Mouse (Mus musculus): Measurements from ENCODE around the gene Exd1. TPM values are rescaled to one million over a fixed set of nuclear protein-coding genes. Genes with fewer than 3 reads are reported as not detected.

Gene Exd1
- polyA plus RNA-seq, 1 experiment from 2014 or later = 0.20 TPM

GRCm38 (mm10) chr2:119581571-119581970, 34.1 kb upstream of the Exd1 start:
- H3K4me1 ChIP-seq (replicated peaks; ENCODE audit: control insufficient read depth, insufficient read depth, low read length) = no peaks in the 10 kb centered on the region
- no peak overlapping the region for H3K9ac ChIP-seq (ENCODE audit: low read length)
- ATAC-seq (ENCODE audit: low read depth) = no peak
- H3K36me3 ChIP-seq (ENCODE audit: control insufficient read depth, insufficient read depth, low read length) = no peaks in the 10 kb centered on the region
- H3K4me3 ChIP-seq (ENCODE audit: low read length) = no peak overlapping the region
- H3K27ac ChIP-seq (ENCODE audit: low read length) = no peak overlapping the region
- no peaks in the 10 kb centered on the region for H3K27me3 ChIP-seq (ENCODE audit: control insufficient read depth, insufficient read depth, low read depth, low read length)
- H3K9me3 ChIP-seq (ENCODE audit: control insufficient read depth, low read length) = no peaks in the 10 kb centered on the region
- no peak overlapping the region for H3K4me2 ChIP-seq (ENCODE audit: low read depth, low read length)
- 91% methylated on average over 3 of the region's 3 CpGs for WGBS

GRCm38 (mm10) chr2:119572471-119572870, 25.0 kb upstream of the Exd1 start:
- H3K36me3 ChIP-seq (ENCODE audit: control insufficient read depth, insufficient read depth, low read length) = no peaks in the 10 kb centered on the region
- WGBS = 69% methylated on average over 1 of the region's 1 CpGs
- H3K9me3 ChIP-seq (ENCODE audit: control insufficient read depth, low read length) = no peaks in the 10 kb centered on the region
- no peak overlapping the region for H3K9ac ChIP-seq (ENCODE audit: low read length)
- no peak overlapping the region for H3K4me3 ChIP-seq (ENCODE audit: low read length)
- no peaks in the 10 kb centered on the region for H3K27me3 ChIP-seq (ENCODE audit: control insufficient read depth, insufficient read depth, low read depth, low read length)
- no peak for ATAC-seq (ENCODE audit: low read depth)
- no peaks in the 10 kb centered on the region for H3K4me1 ChIP-seq (replicated peaks; ENCODE audit: control insufficient read depth, insufficient read depth, low read length)
- H3K27ac ChIP-seq (ENCODE audit: low read length) = no peak overlapping the region
- H3K4me2 ChIP-seq (ENCODE audit: low read depth, low read length) = no peak overlapping the region

- Histone ChIP-seq H3K27me3 (ENCODE audit: control insufficient read depth, insufficient read depth, low read depth, low read length) (no peaks in the 10 kb centered on the region), H3K27ac (ENCODE audit: low read length) (no peak overlapping the region), H3K4me1 (replicated peaks; ENCODE audit: control insufficient read depth, insufficient read depth, low read length) (no peaks in the 10 kb centered on the region), H3K36me3 (ENCODE audit: control insufficient read depth, insufficient read depth, low read length) (peaks cover 2% of the 10 kb centered on the region; the same call in 1 of the 2 replicates), H3K9ac (ENCODE audit: low read length) (no peak overlapping the region), H3K4me2 (ENCODE audit: low read depth, low read length) (no peak overlapping the region), H3K4me3 (ENCODE audit: low read length) (no peak overlapping the region), H3K9me3 (ENCODE audit: control insufficient read depth, low read length) (no peaks in the 10 kb centered on the region)
- ATAC-seq (ENCODE audit: low read depth) = no peak
- 83% methylated on average over 7 of the region's 7 CpGs for WGBS
Measured at GRCm38 (mm10) chr2:119566182-119566855, 18.9 kb upstream of the Exd1 start.

DNA sequence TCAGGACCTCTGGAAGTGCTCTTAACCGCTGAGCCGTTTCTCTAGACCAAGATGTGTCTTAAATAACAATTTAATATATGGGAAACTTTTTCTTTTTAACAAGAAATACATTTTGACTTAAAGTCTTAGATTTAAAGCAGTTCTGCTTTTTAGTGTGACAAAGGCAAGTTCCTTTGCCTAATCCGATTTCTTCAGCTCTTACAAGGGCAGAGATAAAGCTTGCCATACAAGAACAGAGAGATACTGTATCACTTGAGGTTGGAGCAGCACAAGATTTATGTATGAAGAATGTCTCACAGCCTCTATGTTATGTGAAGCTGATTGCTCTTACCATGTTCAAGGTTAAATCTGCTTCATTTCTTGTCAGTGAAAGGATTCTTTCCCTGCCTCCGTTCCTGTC, 17.9 kb upstream of the Exd1 start:
- no peaks in the 10 kb centered on the region for H3K4me1 ChIP-seq (replicated peaks; ENCODE audit: control insufficient read depth, insufficient read depth, low read length)
- H3K27ac ChIP-seq (ENCODE audit: low read length) = no peak overlapping the region
- no peak overlapping the region for H3K4me3 ChIP-seq (ENCODE audit: low read length)
- H3K4me2 ChIP-seq (ENCODE audit: low read depth, low read length) = no peak overlapping the region
- 84% methylated on average over 4 of the region's 4 CpGs for WGBS
- ATAC-seq (ENCODE audit: low read depth) = no peak
- no peaks in the 10 kb centered on the region for H3K27me3 ChIP-seq (ENCODE audit: control insufficient read depth, insufficient read depth, low read depth, low read length)
- H3K36me3 ChIP-seq (ENCODE audit: control insufficient read depth, insufficient read depth, low read length) = peaks cover 2% of the 10 kb centered on the region; the same call in 1 of the 2 replicates
- no peaks in the 10 kb centered on the region for H3K9me3 ChIP-seq (ENCODE audit: control insufficient read depth, low read length)
- no peak overlapping the region for H3K9ac ChIP-seq (ENCODE audit: low read length)

DNA sequence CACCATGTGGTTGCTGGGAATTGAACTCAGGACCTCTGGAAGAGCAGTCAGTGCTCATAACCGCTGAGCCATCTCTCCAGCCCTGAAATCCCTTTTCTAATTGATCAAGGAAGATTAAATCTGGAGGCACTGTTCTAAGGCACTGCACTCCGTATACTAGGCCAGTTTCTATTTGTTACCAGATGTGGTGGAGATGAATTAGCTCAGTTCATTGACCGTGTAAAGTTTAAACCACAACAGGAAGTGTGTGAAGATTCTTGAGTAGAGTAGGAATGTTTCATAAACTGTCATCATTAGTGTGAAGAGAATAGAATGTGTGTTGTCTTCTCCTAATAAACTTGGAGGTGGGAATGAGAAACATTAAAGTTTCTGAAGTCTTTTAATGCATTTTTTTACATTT, 14.4 kb upstream of the Exd1 start:
- Histone ChIP-seq H3K27me3 (ENCODE audit: control insufficient read depth, insufficient read depth, low read depth, low read length) (no peaks in the 10 kb centered on the region), H3K4me2 (ENCODE audit: low read depth, low read length) (no peak overlapping the region), H3K4me3 (ENCODE audit: low read length) (no peak overlapping the region), H3K9ac (ENCODE audit: low read length) (no peak overlapping the region), H3K36me3 (ENCODE audit: control insufficient read depth, insufficient read depth, low read length) (peaks cover 2% of the 10 kb centered on the region; the same call in 1 of the 2 replicates), H3K9me3 (ENCODE audit: control insufficient read depth, low read length) (no peaks in the 10 kb centered on the region), H3K27ac (ENCODE audit: low read length) (no peak overlapping the region), H3K4me1 (replicated peaks; ENCODE audit: control insufficient read depth, insufficient read depth, low read length) (0 out of 2 replicates have a peak, but pooled peaks cover 4% of the 10 kb centered on the region)
- ATAC-seq (ENCODE audit: low read depth) = no peak
- 73% methylated on average over 3 of the region's 3 CpGs for WGBS

DNA sequence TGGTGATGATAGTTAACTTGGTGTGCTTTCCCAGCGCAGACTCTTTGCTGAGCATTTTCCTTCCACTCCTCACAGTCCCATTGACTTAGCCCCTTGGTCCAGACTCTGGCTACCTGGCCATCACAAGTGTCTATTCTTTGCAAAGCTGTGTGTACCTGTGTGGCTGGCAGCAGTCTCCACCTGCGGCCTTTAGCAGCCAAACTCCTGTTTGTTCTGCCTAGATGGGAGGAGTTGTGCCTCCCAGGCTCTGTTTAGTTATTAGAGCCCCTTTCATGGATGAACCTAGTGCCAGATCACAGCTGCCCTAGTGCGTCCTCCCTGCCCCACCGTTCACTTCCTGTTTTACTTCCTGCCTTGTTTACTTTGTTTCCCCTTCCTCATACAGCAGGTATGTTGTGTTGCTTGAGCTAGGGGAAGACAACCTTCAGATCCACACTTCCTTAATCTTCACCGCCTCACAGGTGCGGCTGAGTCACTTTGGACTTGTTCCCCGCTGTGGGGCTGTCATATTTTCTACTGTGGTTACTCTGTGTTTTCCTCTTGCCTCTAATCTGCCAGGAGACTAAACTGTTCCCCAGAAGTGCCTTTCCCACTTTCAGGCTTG, 11.4 kb upstream of the Exd1 start:
- WGBS = 43% methylated on average over 7 of the region's 7 CpGs
- no peaks in the 10 kb centered on the region for H3K36me3 ChIP-seq (ENCODE audit: control insufficient read depth, insufficient read depth, low read length)
- H3K9me3 ChIP-seq (ENCODE audit: control insufficient read depth, low read length) = no peaks in the 10 kb centered on the region
- H3K4me1 ChIP-seq (replicated peaks; ENCODE audit: control insufficient read depth, insufficient read depth, low read length) = 0 out of 2 replicates have a peak, but pooled peaks cover 4% of the 10 kb centered on the region
- no peak overlapping the region; the same call in 1 of the 2 replicates for H3K27ac ChIP-seq (ENCODE audit: low read length)
- no peak overlapping the region for H3K4me2 ChIP-seq (ENCODE audit: low read depth, low read length)
- H3K27me3 ChIP-seq (ENCODE audit: control insufficient read depth, insufficient read depth, low read depth, low read length) = no peaks in the 10 kb centered on the region
- no peak overlapping the region for H3K9ac ChIP-seq (ENCODE audit: low read length)
- ATAC-seq (ENCODE audit: low read depth) = peak; percentile 12; the same call in 1 of the 2 replicates
- no peak overlapping the region for H3K4me3 ChIP-seq (ENCODE audit: low read length)

- H3K4me1 ChIP-seq (replicated peaks; ENCODE audit: control insufficient read depth, insufficient read depth, low read length) = 0 out of 2 replicates have a peak, but pooled peaks cover 4% of the 10 kb centered on the region
- no peaks in the 10 kb centered on the region for H3K27me3 ChIP-seq (ENCODE audit: control insufficient read depth, insufficient read depth, low read depth, low read length)
- H3K9ac ChIP-seq (ENCODE audit: low read length) = no peak overlapping the region
- WGBS = 84% methylated on average over 3 of the region's 3 CpGs
- no peaks in the 10 kb centered on the region for H3K36me3 ChIP-seq (ENCODE audit: control insufficient read depth, insufficient read depth, low read length)
- ATAC-seq (ENCODE audit: low read depth) = no peak
- H3K4me3 ChIP-seq (ENCODE audit: low read length) = no peak overlapping the region
- no peaks in the 10 kb centered on the region for H3K9me3 ChIP-seq (ENCODE audit: control insufficient read depth, low read length)
- no peak overlapping the region for H3K4me2 ChIP-seq (ENCODE audit: low read depth, low read length)
- no peak overlapping the region for H3K27ac ChIP-seq (ENCODE audit: low read length)
Measured at GRCm38 (mm10) chr2:119558039-119558438, 10.6 kb upstream of the Exd1 start.

- H3K27me3 ChIP-seq (ENCODE audit: control insufficient read depth, insufficient read depth, low read depth, low read length) = no peaks in the 10 kb centered on the region
- H3K9ac ChIP-seq (ENCODE audit: low read length) = no peak overlapping the region
- ATAC-seq (ENCODE audit: low read depth) = no peak
- H3K4me2 ChIP-seq (ENCODE audit: low read depth, low read length) = no peak overlapping the region
- H3K4me1 ChIP-seq (replicated peaks; ENCODE audit: control insufficient read depth, insufficient read depth, low read length) = peaks cover 18% of the 10 kb centered on the region; the same call in 1 of the 2 replicates
- H3K36me3 ChIP-seq (ENCODE audit: control insufficient read depth, insufficient read depth, low read length) = no peaks in the 10 kb centered on the region
- H3K27ac ChIP-seq (ENCODE audit: low read length) = no peak overlapping the region
- WGBS = 72% methylated on average over 2 of the region's 2 CpGs
- H3K4me3 ChIP-seq (ENCODE audit: low read length) = no peak overlapping the region
- H3K9me3 ChIP-seq (ENCODE audit: control insufficient read depth, low read length) = no peaks in the 10 kb centered on the region
Measured at GRCm38 (mm10) chr2:119549678-119550077, 2.3 kb upstream of the Exd1 start.

DNA sequence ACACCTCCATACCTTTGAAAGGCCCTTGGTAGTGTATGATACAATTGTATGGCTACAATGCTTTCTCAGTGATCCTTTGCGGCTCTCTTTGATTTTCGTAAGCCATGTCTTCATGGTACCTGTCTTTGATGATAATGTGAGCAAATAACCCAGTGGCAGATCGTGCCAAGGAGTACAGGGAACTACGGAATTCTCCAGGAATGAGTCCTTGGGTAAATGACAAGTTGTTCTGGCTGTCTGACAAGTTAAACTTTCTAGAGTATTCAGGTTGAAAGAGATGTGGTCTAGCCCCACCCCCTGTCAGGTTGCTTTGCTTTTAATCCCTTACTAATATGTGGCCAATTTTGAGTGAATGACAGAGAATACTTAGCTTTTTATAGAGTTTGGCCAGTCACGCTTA, 1.3 kb upstream of the Exd1 start:
- Histone ChIP-seq H3K4me1 (replicated peaks; ENCODE audit: control insufficient read depth, insufficient read depth, low read length) (peaks cover 18% of the 10 kb centered on the region; the same call in 1 of the 2 replicates), H3K4me2 (ENCODE audit: low read depth, low read length) (peak overlapping the region; percentile 92), H3K36me3 (ENCODE audit: control insufficient read depth, insufficient read depth, low read length) (no peaks in the 10 kb centered on the region), H3K27me3 (ENCODE audit: control insufficient read depth, insufficient read depth, low read depth, low read length) (no peaks in the 10 kb centered on the region), H3K27ac (ENCODE audit: low read length) (peak overlapping the region; percentile 62), H3K9me3 (ENCODE audit: control insufficient read depth, low read length) (no peaks in the 10 kb centered on the region), H3K4me3 (ENCODE audit: low read length) (peak overlapping the region; percentile 78), H3K9ac (ENCODE audit: low read length) (no peak overlapping the region)
- ATAC-seq (ENCODE audit: low read depth) = no peak
- WGBS = 52% methylated on average over 5 of the region's 5 CpGs

All from lung, embryonic 16.5 days (tissue).